Mouse (Mus musculus) lung, postnatal 0 days (tissue): ENCODE data around the gene Akap1.

Experiments
- CTCF ChIP-seq: IDR thresholded peaks from 2 replicates; pipeline ENCODE4 v1.5.1; 2016; ENCODE audit warnings: antibody characterized with exemption, mild to moderate bottlenecking
- EP300 ChIP-seq: IDR thresholded peaks from 2 replicates; pipeline ENCODE4 v1.6.1; 2016; ENCODE audit warnings: antibody characterized with exemption, mild to moderate bottlenecking, control low read depth

DNA sequence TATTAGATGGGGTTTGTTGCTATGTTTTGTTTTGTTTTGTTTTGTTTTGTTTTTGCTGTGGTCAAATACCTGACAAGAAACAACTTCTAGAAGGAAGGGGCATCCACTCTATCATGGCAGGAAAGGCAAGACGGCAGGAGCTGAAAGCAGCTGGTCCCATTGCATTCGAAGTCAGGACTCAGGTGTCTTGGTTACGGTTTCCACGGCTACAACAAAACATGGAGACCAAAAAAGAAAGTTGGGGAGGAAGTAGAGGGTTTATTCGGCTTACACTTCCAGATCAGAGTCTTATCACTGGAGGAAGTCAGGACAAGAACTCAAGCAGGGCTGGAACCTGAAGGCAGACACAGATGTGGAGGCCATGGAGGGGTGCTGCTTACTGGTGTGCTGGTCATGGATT, 47.3 kb downstream of the Akap1 start:
- no peak for TF ChIP-seq CTCF
- TF ChIP-seq EP300, result no peak
